Mouse (Mus musculus): ENCODE measurements at regions not wholly inside any gene's neighbourhood (a gene's known extent, or its start where the extent isn't known, plus 50 kb on each side); places are given as distances from the start of the nearest gene placed in this dataset.

DNA sequence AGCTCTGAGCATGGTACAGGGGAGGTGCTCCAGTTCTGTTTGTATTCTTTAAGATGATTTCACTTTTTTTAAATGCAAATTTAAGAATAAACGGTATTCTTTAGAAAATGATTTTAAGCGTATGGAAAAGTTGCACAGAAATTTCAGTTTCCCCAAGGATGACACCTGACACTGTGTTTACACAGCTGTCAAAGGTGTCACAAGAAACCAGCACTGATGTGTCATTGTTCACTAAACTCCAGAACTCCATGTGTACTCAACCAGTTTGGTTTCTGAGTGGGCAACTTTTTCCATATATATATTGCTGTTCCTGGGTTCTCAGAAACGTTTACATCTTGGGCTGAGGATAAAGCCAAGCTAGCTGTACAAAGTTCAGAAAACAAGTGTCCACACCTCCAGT, 265.0 kb upstream of the Ank start:
- TF ChIP-seq MAFK (IDR thresholded peaks at IDR 0.05; ENCODE audit: insufficient replicate concordance, low read length) (no peak), HCFC1 (IDR thresholded peaks at IDR 0.05; ENCODE audit: low read depth, low read length) (no peak), EP300 (IDR thresholded peaks at IDR 0.05; ENCODE audit: low read length) (no peak), POLR2A (IDR thresholded peaks at IDR 0.05; ENCODE audit: low read depth, low read length) (no peak), CHD2 (IDR thresholded peaks at IDR 0.05; ENCODE audit: low read length) (no peak), ELF1 (IDR thresholded peaks at IDR 0.05; ENCODE audit: low read depth, low read length) (no peak), CTCF (conservative IDR thresholded peaks at IDR 0.05 in 1 of 2, IDR thresholded peaks at IDR 0.05 in 1 of 2; ENCODE audit: low read depth in 2 of 2, low read length in 2 of 2) (no peak), JUND (conservative IDR thresholded peaks at IDR 0.05; ENCODE audit: low read depth, low read length) (no peak)

Measured in CH12.LX (cell line).